Mouse (Mus musculus): ENCODE results near the gene Ccdc7b.

DNA sequence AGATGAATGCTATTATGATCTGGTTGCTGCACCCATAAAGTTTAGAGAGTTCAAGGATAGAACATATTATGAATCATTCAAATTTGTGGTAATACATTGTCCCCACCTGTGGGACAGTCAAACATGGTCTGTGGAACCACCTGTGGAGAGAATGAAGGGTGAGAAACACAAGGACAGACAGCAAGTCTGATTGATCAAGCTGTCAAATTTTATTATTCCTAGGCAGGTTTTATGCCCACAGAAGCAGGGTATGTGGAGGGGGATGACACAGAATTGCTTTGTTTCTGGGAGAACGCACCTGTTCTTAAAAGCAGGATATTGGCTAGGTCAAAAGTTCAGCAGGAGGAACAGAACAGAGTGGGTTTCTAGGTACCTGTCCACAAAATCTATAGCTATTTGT is 64.6 kb downstream of the Ccdc7b start, which contains the start of gene Gm10999:
- TF ChIP-seq POLR2A (IDR thresholded peaks at IDR 0.05; ENCODE audit: insufficient read depth, low read depth, low read length) (no peak), EP300 (IDR thresholded peaks at IDR 0.05; ENCODE audit: insufficient read depth, low read depth, low read length) (no peak), CTCF (IDR thresholded peaks at IDR 0.05) (no peak)

Data from heart, adult 2 months (tissue).